Mouse (Mus musculus): ENCODE measurements around the gene Gm525.
"Not testable (repeated sequence)": the region's sequence is repeated elsewhere in the genome, so short reads cannot be mapped to it uniquely, and the experiment has no call there.

Gene Gm525

GRCm38 (mm10) chr11:89064312-89064711 lies 9.3 kb upstream of the Gm525 start:
- DNase-seq (ENCODE audit: low spot score in 2 of 2), result no peak

DNA sequence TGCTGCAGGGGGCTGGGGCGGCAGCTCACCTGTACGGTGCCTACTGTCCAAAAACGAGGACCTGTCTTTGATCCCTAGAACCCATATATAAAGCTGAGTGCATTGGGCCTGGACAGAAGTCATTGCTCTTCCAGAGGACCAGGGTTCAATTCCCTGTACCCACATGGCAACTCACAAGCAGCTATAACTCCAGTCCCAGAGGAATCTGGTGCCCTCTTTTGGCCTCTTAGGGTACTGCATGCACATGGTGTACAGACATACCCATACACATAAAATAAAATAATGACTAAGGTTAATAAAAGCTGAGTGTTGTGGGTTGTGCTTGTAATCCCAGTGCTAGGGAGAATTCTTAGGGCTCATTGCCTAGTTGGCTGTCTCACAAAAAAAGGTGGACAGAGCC lies 8.3 kb upstream of the Gm525 start:
- no peak for DNase-seq (ENCODE audit: low spot score in 2 of 2)

GRCm38 (mm10) chr11:89066126-89066525 lies 7.5 kb upstream of the Gm525 start:
- no peak for DNase-seq (ENCODE audit: low spot score in 2 of 2)

DNA sequence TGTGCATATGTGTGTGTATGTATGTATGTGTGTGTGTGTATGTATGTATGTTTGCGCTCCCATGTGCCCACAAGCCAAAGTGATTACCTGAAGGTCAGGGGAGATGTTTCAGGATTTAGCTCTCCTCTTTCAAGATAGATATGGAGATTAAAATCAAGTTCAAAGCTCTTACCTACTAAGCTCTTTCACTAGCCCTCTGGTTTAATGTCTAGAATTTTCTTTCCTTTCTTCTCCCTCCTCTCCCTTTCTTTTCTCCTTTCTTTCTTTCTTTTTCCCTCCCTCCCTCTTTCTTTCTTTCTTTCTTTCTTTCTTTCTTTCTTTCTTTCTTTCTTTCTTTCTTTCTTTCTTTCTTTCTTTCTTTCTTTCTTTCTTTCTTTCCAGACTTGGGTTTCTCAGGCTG lies 6.9 kb upstream of the Gm525 start, which contains the start of gene Dgke:
TSS of gene Dgke (minus strand) at position 101 of the 400 bp plus-strand sequence.
- no peak for DNase-seq (ENCODE audit: low spot score in 2 of 2)

DNA sequence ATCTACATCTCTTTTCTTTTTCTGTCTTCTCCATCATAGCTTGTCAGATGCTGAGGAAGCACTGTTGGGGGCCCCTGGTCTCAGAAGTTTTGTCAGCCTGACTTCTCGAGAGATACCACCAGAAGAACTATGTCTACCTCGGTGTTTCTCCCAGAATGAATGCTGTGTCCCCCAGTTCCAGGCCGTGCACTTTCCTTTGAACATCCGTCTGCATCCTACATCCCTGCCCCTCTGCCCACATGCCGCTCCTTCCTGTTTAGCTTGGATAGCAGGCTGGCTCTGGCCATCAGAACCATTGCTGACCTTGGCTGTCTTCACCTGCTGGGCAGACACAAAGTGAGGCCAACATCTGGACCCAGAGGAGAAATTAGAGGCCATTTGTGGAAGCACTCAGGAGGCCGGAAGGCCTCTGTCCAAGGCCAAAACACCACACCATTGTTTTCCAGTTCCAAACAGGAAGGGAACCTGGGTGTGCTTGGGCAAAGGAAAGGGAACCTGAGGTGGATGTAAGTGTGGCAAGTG lies 6.3 kb upstream of the Gm525 start:
- peak; percentile 65 to 82 for DNase-seq (ENCODE audit: low spot score in 2 of 2)

GRCm38 (mm10) chr11:89067871-89068490 lies 5.7 kb upstream of the Gm525 start:
- no peak for DNase-seq (ENCODE audit: low spot score in 2 of 2)

GRCm38 (mm10) chr11:89068649-89069048 lies 5.0 kb upstream of the Gm525 start:
- DNase-seq (ENCODE audit: low spot score in 2 of 2), result peak; percentile 56 to 57

DNA sequence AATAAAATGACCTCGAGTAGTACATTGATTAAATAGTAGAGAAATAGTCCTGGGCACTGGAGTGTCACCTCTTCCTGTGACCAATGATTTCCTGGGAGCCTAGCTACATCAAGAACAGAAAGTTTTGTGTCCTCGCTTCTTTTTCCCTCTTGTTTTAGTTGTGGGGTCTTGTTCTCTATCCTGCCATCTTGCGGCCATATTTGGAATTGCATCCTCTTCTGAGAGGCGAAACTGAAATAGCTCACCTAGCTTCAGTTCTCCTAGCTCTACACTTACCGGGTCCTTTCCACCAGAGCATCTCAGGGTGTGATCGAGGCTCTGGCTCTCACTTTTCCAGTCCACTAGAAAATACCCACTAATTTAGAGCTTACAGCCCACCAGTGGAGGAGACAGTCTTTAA lies 4.3 kb upstream of the Gm525 start:
- peak in 1 of 2 experiments; percentile 71 for DNase-seq (ENCODE audit: low spot score in 2 of 2)

- no peak for DNase-seq (ENCODE audit: low spot score in 2 of 2)
Measured at GRCm38 (mm10) chr11:89071522-89071921, 2.1 kb upstream of the Gm525 start.

GRCm38 (mm10) chr11:89074783-89075413 lies 1.3 kb downstream of the Gm525 start:
- no peak for DNase-seq (ENCODE audit: low spot score in 2 of 2)

DNA sequence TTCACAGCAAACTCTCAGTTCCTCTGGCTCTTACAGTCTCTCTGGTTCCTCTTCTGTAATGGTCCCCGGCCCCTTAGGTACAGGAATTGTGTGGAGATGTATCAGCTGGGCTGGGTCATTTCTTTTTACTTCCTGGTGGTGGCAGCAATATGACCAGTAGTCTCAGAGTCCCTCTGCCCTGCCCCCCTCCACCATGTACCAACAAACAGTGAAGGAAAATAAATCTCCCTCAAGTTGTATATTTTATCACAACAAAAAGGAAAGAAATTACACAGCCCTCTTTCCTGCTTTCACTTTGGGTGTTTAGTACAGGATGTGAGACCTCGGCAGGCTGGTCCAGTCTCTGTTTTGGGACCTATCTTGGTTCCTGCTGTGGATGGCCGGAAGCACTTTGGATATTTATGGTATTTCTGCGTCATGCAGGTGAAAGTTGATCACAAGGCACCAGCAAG lies 2.8 kb downstream of the Gm525 start:
- DNase-seq (ENCODE audit: low spot score in 2 of 2), result peak in 1 of 2 experiments; percentile 51

- DNase-seq (ENCODE audit: low spot score in 2 of 2), result no peak
Measured at GRCm38 (mm10) chr11:89077601-89078000, 4.0 kb downstream of the Gm525 start.

DNA sequence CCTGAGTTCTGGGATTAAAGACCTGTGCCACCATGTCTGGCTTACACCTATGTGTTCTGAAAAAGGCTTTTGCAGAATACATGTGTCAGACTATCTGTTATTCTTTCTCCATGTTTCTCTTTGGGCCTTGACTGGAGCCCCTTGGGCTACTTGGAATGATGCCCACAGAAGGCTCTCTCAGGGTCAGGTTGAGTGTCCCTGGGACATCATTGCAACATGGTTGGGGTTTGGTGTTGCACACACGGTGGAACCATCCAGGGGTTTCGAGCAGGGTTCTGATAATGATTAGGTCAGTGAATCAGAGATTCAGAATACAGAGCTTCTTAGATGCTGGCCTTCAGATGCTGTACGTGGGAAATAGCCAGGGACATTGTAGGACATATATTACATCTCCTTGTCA lies 4.7 kb downstream of the Gm525 start:
- DNase-seq (ENCODE audit: low spot score in 2 of 2), result no peak

GRCm38 (mm10) chr11:89078996-89079680 lies 5.5 kb downstream of the Gm525 start:
- no peak for DNase-seq (ENCODE audit: low spot score in 2 of 2)

GRCm38 (mm10) chr11:89081906-89082305 lies 8.3 kb downstream of the Gm525 start:
- DNase-seq (ENCODE audit: low spot score in 2 of 2), result not testable (repeated sequence)

- not testable (repeated sequence) for DNase-seq (ENCODE audit: low spot score in 2 of 2)
Measured at GRCm38 (mm10) chr11:89082691-89083090, 9.1 kb downstream of the Gm525 start.

DNA sequence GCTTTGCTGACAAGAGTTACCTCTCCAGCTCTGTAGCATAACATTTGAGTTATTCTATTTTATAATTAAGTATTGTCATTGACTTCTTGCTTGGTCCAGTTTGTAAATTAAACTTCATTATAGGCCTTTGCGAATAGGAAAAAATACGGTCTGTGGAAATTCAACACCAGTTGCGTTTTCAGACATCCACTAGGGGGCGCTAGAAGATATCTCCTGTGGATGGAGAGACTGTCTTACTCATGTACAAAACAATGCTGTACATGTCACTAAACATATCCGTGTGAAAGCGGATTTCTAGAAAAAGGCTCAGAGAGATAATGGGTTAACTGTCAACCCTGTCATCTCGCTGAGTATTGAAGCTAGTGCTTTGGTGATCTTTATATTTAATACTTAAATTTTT lies 11.0 kb downstream of the Gm525 start:
- DNase-seq (ENCODE audit: low spot score in 2 of 2), result peak in 1 of 2 experiments; percentile 36

DNA sequence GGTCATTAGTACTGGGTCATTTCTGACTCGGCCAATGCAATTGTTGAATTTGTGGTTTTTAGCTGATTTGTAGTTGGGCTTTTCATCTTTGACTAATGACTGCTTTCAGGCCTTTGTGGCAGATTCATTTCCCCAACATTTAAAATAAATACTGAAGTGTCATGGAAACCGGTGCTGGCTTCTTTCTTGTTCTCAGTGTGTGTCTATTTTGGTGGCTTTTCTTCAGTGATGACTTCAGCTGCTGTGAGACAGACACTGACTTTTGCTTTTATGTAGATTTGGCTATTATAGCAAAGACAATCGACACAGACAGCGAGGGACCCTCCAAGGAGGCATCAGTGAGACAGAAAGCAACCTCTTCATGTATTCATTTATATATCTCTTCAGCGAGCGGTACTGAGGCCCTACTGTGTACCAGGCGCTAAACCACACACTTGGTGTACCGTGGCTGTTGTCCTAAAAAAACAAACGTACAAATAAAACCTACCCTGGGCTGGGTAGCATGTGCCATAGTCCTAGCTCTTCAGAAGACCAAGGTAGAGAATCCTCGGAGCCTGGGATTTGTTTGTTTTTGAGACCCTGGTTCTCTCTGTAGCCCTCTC lies 12.7 kb downstream of the Gm525 start:
- DNase-seq (ENCODE audit: low spot score in 2 of 2), result no peak

DNA sequence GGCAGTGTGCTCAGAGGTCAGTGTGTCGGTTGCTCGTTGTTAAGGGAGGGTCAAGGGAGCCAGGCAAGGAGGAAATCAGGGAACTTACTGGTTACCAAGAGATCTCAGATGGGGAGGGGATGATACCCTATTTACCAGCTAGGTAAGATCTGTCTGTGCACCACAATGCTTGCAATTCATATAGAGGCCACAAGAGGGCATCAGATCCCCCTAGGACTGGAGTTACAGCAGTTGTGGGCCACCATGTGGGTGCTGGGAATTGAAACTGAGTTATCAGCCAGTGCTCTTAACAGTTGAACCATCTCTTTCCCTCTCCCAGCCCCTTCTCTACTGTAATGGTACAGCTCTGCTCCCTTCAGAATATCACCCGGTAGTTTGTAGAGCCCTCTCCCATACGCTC lies 15.1 kb downstream of the Gm525 start:
- DNase-seq (ENCODE audit: low spot score in 2 of 2), result no peak

DNA sequence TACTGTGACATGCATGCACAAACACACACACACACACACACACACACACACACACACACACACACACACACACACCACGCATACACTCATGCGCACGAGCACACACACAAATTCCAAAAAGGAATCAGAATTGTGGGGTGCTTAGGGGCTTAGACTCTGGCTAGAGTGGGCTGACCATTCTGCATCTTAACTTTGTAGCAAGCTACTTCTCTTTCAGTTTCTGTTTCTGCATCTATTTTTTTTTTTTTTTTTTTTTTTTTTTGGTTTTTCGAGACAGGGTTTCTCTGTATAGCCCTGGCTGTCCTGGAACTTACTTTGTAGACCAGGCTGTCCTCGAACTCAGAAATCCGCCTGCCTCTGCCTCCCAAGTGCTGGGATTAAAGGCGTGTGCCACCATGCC lies 16.7 kb downstream of the Gm525 start:
- not testable (repeated sequence) for DNase-seq (ENCODE audit: low spot score in 2 of 2)

GRCm38 (mm10) chr11:89092714-89093113 lies 19.1 kb downstream of the Gm525 start:
- DNase-seq (ENCODE audit: low spot score in 2 of 2), result peak; percentile 46 to 49

GRCm38 (mm10) chr11:89095306-89095705 lies 21.7 kb downstream of the Gm525 start:
- no peak for DNase-seq (ENCODE audit: low spot score in 2 of 2)

All from heart, adult 9 months (tissue).